Mouse (Mus musculus) thymus, adult 18-20 months (tissue): ENCODE results near the gene Myocos.
"Not testable (repeated sequence)": the region's sequence is repeated elsewhere in the genome, so short reads cannot be mapped to it uniquely, and the experiment has no call there.

Experiments used
- DNase-seq, 2 experiments: peaks; one replicate each; pipeline ENCODE4 v3.0.0; 2022; ENCODE audit warnings: mixed read lengths in 2 of 2

Gene Myocos

DNA sequence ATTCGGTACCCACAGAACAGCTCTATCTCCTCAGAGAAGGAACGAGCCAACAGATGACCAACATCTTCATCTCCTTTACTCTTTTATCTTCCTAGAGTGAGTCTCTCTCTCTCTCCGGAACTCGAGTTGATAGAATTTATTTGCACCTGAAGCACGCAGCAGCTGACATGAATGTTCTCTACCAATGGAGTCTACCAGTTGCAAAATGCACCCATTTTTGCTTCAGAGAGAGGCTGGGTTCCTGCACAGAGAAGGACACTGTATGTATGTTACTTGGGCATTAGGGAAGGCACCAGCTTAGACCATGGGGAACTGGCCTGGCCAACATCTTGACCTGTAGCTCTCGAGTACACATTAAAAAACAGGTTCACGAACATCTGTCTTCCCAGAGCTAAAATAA lies at the start of gene Myocos:
Gene Myocos (minus strand): TSS at position 101 of the 400 bp plus-strand sequence.
- DNase-seq = no peak

DNA sequence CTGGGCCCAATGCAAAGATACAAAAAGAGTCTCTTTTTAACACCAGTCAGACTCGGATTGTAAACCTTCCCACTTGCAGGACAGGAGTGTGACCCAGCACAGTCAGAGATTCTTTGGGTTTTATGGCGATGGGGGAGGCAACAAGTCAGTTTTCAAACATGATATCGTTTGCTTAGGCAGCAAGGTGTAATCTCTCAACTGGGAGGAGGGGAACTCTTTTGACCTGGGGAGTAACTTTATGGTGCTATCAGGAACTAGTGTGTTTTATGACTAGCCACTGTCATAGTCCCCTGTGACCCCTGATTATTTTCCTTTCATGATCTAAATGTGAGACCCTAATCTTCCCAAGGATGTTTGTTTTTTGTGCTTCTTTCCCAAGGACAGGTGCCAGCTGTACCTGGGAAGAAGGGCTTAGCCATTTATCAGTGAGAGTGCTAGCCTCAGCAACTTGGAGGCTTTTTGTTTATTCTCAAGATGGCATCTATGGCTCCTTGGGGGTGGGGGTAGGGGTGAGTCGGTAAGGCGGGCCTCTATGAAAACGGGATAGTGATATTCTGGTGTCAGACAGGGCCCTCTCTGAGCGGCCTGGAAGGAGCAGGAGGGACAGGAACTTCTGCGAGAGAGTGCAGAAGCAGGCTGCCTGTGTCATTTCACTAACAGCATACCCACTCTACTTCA lies 42.5 kb upstream of the Myocos start:
- no peak for DNase-seq

DNA sequence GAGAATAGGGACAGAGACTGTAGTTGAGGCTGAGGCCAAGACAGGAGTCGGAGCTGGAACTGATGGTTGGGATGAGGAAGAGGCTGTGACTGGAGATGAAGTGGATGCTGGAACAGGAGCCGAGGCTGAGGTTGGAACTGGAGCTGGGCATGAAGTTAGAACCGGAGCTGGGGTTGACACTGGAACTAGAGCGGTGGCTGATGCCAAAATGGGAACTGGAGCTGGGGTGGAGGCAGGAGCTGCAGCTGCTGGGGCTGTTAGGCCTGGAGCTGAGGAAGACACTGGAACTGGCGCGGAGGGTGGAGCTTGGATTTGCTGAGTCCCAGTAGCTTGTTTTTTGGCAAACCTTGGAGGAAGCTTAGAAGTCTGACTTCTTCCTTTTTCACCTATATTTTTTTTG lies 39.8 kb upstream of the Myocos start:
- no peak for DNase-seq

DNA sequence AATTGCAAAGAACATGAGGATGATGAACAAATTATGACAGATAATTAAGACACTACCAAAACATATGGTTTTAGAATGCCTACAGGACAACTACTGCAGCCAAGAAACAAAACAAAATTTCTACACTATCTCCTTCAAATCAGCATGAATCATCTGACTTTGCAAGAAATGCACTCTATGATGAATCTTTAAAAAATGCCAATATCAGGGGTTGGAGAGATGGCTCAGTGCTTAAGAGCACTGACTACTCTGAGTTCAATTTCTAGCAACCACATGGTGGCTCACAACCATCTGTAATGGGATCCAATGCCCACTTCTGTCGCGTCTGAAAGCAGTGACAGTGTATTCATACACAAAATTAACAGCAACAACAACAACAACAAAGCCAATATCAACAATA lies 35.7 kb upstream of the Myocos start:
- no peak for DNase-seq

GRCm38 (mm10) chr1:162665486-162666174 lies 7.6 kb upstream of the Myocos start:
- DNase-seq = no peak

GRCm38 (mm10) chr1:162664826-162665475 lies 6.9 kb upstream of the Myocos start:
- DNase-seq = peak; percentile 31 to 53

DNA sequence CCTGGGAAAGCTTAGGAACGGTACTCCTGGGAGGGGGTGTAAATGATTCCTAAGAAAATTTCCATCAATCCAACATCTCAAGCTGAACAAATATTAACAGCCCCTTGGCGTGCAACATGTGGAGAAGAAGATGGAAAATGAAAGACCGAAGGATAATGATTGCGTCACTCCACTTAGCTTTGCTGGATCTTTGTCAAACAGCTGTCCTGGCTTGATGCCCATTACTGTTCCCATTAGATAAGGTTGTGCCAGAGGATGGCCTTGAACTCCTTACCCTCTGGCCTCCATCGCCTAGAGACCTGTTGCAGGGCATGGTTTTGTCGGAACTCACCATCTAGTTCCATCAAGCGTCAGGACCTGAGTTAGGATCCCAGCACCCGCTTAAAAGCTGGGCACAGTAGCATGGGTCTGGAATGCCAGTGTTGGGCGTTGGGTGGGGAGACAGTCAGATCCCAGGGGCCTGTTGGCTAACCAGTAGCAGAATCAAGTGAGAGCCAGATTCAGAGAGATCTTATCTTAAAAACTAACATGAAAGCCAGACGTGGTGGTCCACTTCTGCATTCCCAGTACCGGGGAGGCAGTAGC lies 2.3 kb upstream of the Myocos start:
- no peak for DNase-seq

DNA sequence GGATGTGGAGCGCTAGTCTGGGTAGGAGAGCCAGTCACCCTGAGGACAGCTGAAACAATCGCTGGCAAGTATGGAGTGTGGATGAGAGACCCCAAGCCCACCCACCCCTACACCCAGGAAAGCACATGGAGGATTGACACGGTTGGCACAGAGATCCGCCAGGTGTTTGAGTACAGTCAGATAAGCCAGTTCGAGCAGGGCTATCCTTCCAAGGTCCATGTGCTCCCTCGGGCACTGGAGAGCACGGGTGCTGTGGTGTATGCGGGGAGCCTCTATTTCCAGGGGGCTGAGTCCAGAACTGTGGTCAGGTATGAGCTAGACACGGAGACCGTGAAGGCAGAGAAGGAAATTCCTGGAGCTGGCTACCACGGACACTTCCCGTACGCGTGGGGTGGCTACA lies 9.6 kb downstream of the Myocos start:
- no peak for DNase-seq

GRCm38 (mm10) chr1:162646083-162646686 lies 11.8 kb downstream of the Myocos start:
- DNase-seq = no peak

- peak in 1 of 2 experiments; percentile 9 for DNase-seq
Observed at GRCm38 (mm10) chr1:162643752-162644151, 14.3 kb downstream of the Myocos start.

DNA sequence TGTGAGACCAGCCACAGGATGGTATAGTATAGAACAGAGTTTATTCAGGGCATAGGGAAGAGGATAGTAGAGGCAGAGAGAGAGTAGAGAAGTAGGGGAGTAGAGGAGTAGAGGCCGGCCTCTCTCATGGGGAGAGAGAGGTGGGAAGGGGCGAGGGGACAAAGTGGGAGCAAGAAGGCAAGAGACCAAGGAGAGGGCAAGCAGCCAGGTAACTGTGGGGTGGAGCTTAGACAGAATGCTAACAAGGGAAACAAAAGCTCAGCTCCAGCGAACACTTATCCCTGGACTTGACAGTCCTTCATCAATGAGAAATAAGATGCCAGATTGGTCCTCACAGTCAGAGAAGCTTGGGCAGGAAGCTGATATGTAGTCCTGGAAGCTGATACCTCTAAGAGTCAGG lies 15.4 kb downstream of the Myocos start:
- DNase-seq = no peak

DNA sequence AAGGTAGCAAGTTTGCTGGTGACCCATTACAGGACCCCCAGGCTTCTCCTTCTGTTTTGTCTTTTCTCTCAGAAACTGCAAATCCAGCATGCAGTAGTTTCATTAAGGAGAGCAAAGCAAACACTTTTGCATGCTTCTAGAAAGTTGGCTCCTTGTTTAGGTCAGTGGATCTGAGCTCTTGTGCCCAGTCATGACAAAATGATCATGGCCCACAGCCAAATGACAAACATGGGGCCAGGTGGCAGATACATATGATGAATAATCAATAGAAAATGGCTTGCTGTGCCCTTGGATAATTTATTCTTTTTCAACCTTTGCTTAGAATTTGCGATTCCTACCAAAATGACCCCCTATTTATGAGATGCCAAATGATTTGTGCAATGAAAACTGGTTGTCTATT lies 18.2 kb downstream of the Myocos start:
- no peak for DNase-seq

DNA sequence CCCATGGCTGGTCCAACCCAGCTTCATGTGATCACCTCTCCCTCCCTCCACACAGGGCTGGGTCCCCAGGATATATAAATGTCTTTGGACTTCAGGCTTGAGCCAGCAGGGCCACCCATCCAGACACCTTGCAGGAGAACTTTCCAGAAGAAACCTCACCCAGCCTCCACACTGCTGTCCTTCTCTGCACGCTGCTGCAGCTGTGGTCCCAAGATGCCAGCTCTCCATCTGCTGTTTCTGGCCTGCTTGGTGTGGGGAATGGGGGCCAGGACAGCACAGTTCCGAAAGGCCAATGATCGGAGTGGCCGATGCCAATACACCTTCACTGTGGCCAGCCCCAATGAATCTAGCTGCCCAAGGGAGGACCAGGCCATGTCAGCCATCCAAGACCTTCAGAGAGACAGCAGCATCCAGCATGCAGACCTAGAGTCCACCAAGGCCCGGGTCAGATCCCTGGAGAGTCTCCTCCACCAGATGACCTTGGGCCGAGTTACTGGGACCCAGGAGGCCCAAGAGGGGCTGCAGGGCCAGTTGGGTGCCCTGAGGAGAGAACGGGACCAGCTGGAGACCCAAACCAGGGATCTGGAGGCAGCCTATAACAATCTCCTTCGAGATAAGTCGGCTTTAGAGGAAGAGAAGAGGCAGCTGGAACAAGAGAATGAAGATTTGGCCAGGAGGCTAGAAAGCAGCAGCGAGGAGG lies 18.8 kb downstream of the Myocos start, which contains the start of gene Myoc:
Gene Myoc (plus strand): TSS at position 105 of the 700 bp plus-strand sequence.
- no peak for DNase-seq

GRCm38 (mm10) chr1:162638535-162638934 lies 19.5 kb downstream of the Myocos start:
- DNase-seq = no peak

DNA sequence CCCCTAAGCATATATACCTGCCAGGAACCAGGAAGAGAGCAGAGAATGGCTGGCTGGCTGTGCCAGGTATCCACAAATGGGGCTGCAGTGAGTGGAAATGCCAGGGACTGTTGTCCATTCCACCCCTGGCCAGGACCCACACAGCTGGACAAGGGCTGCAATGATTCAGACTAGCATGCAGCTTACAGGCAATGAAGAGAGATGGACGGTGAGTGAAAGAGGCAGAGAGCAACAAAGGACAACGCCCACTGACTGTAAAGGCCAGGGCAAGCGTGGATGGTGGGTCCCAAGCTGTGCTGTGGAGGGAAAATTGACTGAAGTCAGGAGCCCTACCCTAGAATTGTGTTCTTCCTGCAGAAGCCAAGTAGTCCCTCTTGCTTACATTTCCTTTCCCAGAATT lies 21.5 kb downstream of the Myocos start:
- DNase-seq = no peak

- DNase-seq = not testable (repeated sequence)
Observed at GRCm38 (mm10) chr1:162635291-162635931, 22.6 kb downstream of the Myocos start.

GRCm38 (mm10) chr1:162628326-162628725 lies 29.7 kb downstream of the Myocos start:
- DNase-seq = not testable (repeated sequence)

- not testable (repeated sequence) for DNase-seq
Observed at GRCm38 (mm10) chr1:162627821-162628220, 30.2 kb downstream of the Myocos start.

DNA sequence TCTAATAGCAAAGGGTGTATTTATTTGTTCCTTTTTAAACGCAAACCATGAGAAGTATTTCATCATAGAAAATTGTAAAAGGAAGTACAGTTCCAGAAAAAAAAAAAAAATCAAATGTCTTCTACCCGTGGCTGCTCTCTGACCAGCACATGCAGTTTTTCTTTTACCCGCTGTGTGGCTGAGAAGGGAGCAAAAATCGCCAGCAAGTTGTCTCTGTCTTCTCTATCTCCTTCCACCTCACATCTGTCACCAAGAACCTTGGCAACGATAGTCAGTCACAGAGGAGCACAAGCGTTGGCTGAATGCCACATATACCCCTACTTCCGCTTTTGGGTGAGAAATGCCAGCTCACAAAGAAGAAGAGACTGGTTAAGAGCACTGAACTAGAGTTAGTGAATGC lies 32.8 kb downstream of the Myocos start:
- DNase-seq = peak in 1 of 2 experiments; percentile 16

DNA sequence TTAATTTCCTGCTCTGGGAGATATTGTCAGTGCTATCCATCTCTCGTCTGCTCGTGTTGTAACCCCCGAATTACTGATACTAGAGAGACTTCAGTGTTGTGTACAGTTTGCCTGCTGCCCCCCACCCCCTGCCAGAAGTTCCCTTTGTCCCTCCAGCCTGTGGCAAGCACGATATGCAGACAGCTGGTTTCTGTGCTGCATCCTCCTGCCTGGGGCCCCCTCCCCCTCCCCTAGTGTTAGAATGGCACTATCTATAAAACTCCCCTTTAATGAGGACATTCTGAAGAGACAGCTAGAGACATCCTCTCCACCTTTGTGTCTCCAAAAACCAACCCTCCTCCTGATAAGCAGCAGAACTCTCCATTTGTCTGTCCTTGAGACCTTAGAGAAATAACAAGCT lies 34.1 kb downstream of the Myocos start:
- no peak for DNase-seq

GRCm38 (mm10) chr1:162620487-162620886 lies 37.5 kb downstream of the Myocos start:
- DNase-seq = no peak

- no peak for DNase-seq
Observed at GRCm38 (mm10) chr1:162615511-162615910, 42.5 kb downstream of the Myocos start.
